Mouse (Mus musculus): ENCODE measurements around the gene Tmem51.

- TF ChIP-seq GATA1 (IDR thresholded peaks at IDR 0.05; ENCODE audit: borderline replicate concordance, low read length) (no peak), FLI1 (IDR thresholded peaks at IDR 0.05; ENCODE audit: low read length) (no peak)
Observed at GRCm38 (mm10) chr4:142130162-142130561, 46.1 kb upstream of the Tmem51 start.
